Mouse (Mus musculus) spleen, adult 18-20 months (tissue): ENCODE measurements around the gene Sema4f.

Source experiments
- DNase-seq, 2 experiments: peaks; one replicate each; pipeline ENCODE4 v3.0.0; 2022; ENCODE audit warnings: mixed read lengths in 2 of 2

Sema4f gene

GRCm38 (mm10) chr6:82868476-82868875, 71.1 kb downstream of the Sema4f start:
- DNase-seq: no peak

GRCm38 (mm10) chr6:82863380-82863874, 76.1 kb downstream of the Sema4f start:
- DNase-seq: no peak

- DNase-seq: no peak
Measured at GRCm38 (mm10) chr6:82862475-82862874, 77.1 kb downstream of the Sema4f start.

- DNase-seq: no peak
Measured at GRCm38 (mm10) chr6:82862042-82862441, 77.5 kb downstream of the Sema4f start.
